Mouse (Mus musculus) thymus, postnatal 25 days (tissue): Measurements from ENCODE around the gene A3galt2.

Source experiments
- DNase-seq: peaks from one replicate; pipeline ENCODE4 v3.0.0; 2022

Gene A3galt2

GRCm38 (mm10) chr4:128804426-128805149 lies 49.4 kb downstream of the A3galt2 start:
- DNase-seq = peak; percentile 33

- DNase-seq = peak; percentile 56
These were observed 50.2 kb downstream of the A3galt2 start for GRCm38 (mm10) chr4:128805150-128806042.

- peak; percentile 70 for DNase-seq
These were observed 51.1 kb downstream of the A3galt2 start, which contains the start of gene Zfp362 for GRCm38 (mm10) chr4:128806043-128806826. Gene Zfp362, minus strand, starts transcription at chr4:128806045.

GRCm38 (mm10) chr4:128806827-128807179 lies 51.6 kb downstream of the A3galt2 start:
- peak; percentile 60 for DNase-seq

- DNase-seq = peak; percentile 65
These were observed 56.4 kb downstream of the A3galt2 start for GRCm38 (mm10) chr4:128811382-128812056.

- no peak for DNase-seq
These were observed 61.8 kb downstream of the A3galt2 start for GRCm38 (mm10) chr4:128817011-128817410.
